Mouse (Mus musculus): ENCODE data around the gene Tada3.

Gene Tada3

GRCm38 (mm10) chr6:113386025-113386424 lies 8.3 kb upstream of the Tada3 start:
- DNase-seq, result no peak

- no peak for DNase-seq
Measured at GRCm38 (mm10) chr6:113385160-113385714, 7.6 kb upstream of the Tada3 start.

- no peak for DNase-seq
Measured at GRCm38 (mm10) chr6:113384351-113384927, 6.8 kb upstream of the Tada3 start.

GRCm38 (mm10) chr6:113380480-113380879 lies 2.8 kb upstream of the Tada3 start:
- DNase-seq, result no peak

GRCm38 (mm10) chr6:113379246-113379645 lies 1.6 kb upstream of the Tada3 start:
- DNase-seq, result no peak

GRCm38 (mm10) chr6:113377172-113377495 lies 549 bp downstream of the Tada3 start:
- DNase-seq, result no peak

GRCm38 (mm10) chr6:113373491-113373890 lies 4.2 kb downstream of the Tada3 start:
- DNase-seq, result peak; percentile 21

- no peak for DNase-seq
Measured at GRCm38 (mm10) chr6:113370194-113370929, 7.3 kb downstream of the Tada3 start.

GRCm38 (mm10) chr6:113368577-113368976 lies 9.1 kb downstream of the Tada3 start:
- no peak for DNase-seq

- no peak for DNase-seq
Measured at GRCm38 (mm10) chr6:113368124-113368523, 9.6 kb downstream of the Tada3 start.

- no peak for DNase-seq
Measured at GRCm38 (mm10) chr6:113367574-113367973, 10.1 kb downstream of the Tada3 start.

GRCm38 (mm10) chr6:113366639-113367038 lies 11.0 kb downstream of the Tada3 start:
- DNase-seq, result no peak

GRCm38 (mm10) chr6:113364518-113365135 lies 13.1 kb downstream of the Tada3 start:
- DNase-seq, result no peak

GRCm38 (mm10) chr6:113362241-113362640 lies 15.4 kb downstream of the Tada3 start:
- DNase-seq, result no peak

GRCm38 (mm10) chr6:113361476-113361875 lies 16.2 kb downstream of the Tada3 start:
- no peak for DNase-seq

GRCm38 (mm10) chr6:113353696-113354095 lies 24.0 kb downstream of the Tada3 start:
- DNase-seq, result no peak

GRCm38 (mm10) chr6:113352820-113353219 lies 24.9 kb downstream of the Tada3 start:
- no peak for DNase-seq

GRCm38 (mm10) chr6:113351653-113352052 lies 26.0 kb downstream of the Tada3 start:
- no peak for DNase-seq

GRCm38 (mm10) chr6:113351161-113351560 lies 26.5 kb downstream of the Tada3 start:
- DNase-seq, result no peak

GRCm38 (mm10) chr6:113350538-113350937 lies 27.1 kb downstream of the Tada3 start:
- no peak for DNase-seq

- DNase-seq, result no peak
Measured at GRCm38 (mm10) chr6:113346897-113347296, 30.8 kb downstream of the Tada3 start.

- no peak for DNase-seq
Measured at GRCm38 (mm10) chr6:113344321-113344720, 33.4 kb downstream of the Tada3 start.

- peak; percentile 11 for DNase-seq
Measured at GRCm38 (mm10) chr6:113343177-113344092, 34.2 kb downstream of the Tada3 start, which contains the start of gene Camk1. Gene Camk1 (minus strand): TSS chr6:113343984.

Measured in thymus, postnatal 25 days (tissue).